Mouse (Mus musculus) midbrain, embryonic 14.5 days (tissue): ENCODE measurements around the gene Qk. TPM values are rescaled to one million over a fixed set of nuclear protein-coding genes. Genes with fewer than 3 reads are reported as not detected.

Experiments
- ATAC-seq: fragments of 200-750 bp; cut with Nextera tagmentation; 2 replicates; pipeline ENCODE4 v1.8.0; 2017; ENCODE audit warnings: moderate number of reproducible peaks, moderate library complexity; ENCODE audit not compliant: low FRiP score, low TSS enrichment
- DNase-seq: peaks from one replicate; pipeline ENCODE4 v3.0.0-alpha.2; 2015
- H3K27ac ChIP-seq: fragments of 300-500 bp; sonication (generic); replicated peaks from 2 replicates; pipeline ENCODE4 v1.5.1; 2014; ENCODE audit warnings: mild to moderate bottlenecking, low read depth, low read length, moderate library complexity
- H3K27me3 ChIP-seq: fragments of 300-500 bp; sonication (generic); 2 replicates; pipeline ENCODE4 v1.6.1; 2014; ENCODE audit warnings: low read length, control low read depth, mixed read lengths; ENCODE audit not compliant: control insufficient read depth, insufficient read depth
- H3K36me3 ChIP-seq: fragments of 300-500 bp; sonication (generic); 2 replicates; pipeline ENCODE4 v1.6.1; 2014; ENCODE audit warnings: low read length, control low read depth; ENCODE audit not compliant: control insufficient read depth, insufficient read depth
- H3K4me1 ChIP-seq: fragments of 300-500 bp; sonication (generic); 2 replicates; pipeline ENCODE4 v1.6.1; 2014; ENCODE audit warnings: mild to moderate bottlenecking, antibody characterized with exemption, low read length, control low read depth; ENCODE audit not compliant: control insufficient read depth, insufficient read depth
- H3K4me2 ChIP-seq: fragments of 300-500 bp; sonication (generic); 2 replicates; pipeline ENCODE4 v1.6.1; 2014; ENCODE audit warnings: mild to moderate bottlenecking, low read length, moderate library complexity
- H3K4me3 ChIP-seq: fragments of 300-500 bp; sonication (generic); replicated peaks from 2 replicates; pipeline ENCODE4 v1.5.1; 2014; ENCODE audit warnings: low read depth, low read length
- H3K9ac ChIP-seq: fragments of 300-500 bp; sonication (generic); replicated peaks from 2 replicates; pipeline ENCODE4 v1.6.1; 2014; ENCODE audit warnings: mild to moderate bottlenecking, low read length, moderate library complexity
- H3K9me3 ChIP-seq: fragments of 300-500 bp; sonication (generic); 2 replicates; pipeline ENCODE4 v1.6.1; 2016; ENCODE audit warnings: low read length, control low read depth, mixed read lengths; ENCODE audit not compliant: control insufficient read depth
- WGBS: fragments of 180-500 bp; shearing (Covaris S2); extraction: QIAGEN DNeasy Blood & Tissue Kit; methylation state at CpG from one replicate; pipeline ENCODE4 v1.1.7; 2014; 5-methylcytosine and 5-hydroxymethylcytosine counted together
- polyA plus RNA-seq: library from polyadenylated mRNA; unstranded; fragments of >200 nt; fragmentation: Nextera tagmentation; extraction: Ambion mirVana; gene quantifications from 2 replicates; pipeline ENCODE4 v1.2.1, GENCODE M21; 2014

Qk gene
- polyA plus RNA-seq, 1 experiment from 2014 or later, result 62.8 TPM

DNA sequence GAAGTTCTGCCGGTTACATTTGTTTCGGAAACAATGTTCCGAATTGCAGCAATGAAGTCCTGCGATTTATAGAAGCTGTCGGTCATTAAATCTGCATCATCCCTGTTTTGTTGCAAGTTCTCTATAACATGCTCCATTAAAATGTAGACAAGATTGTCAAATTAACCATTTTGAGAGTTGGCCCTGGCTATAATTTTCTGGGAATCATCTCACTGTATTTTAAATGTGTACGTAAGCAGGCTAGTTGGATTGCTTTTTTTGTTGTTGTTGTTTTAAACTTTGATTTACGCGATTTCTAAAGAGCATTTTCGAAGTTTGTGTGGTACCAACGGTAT, 769 bp upstream of the Qk start:
- WGBS, result 8% methylated on average over 10 of the region's 10 CpGs
- DNase-seq, result no peak
- peak overlapping the region; percentile 77 for H3K4me2 ChIP-seq
- no peaks in the 10 kb centered on the region for H3K9me3 ChIP-seq
- peak overlapping the region; percentile 99 for H3K27ac ChIP-seq
- no peak for ATAC-seq
- H3K9ac ChIP-seq, result peak overlapping the region; percentile 99
- H3K36me3 ChIP-seq, result no peaks in the 10 kb centered on the region
- H3K4me3 ChIP-seq, result peak overlapping the region; percentile 77
- H3K27me3 ChIP-seq, result no peaks in the 10 kb centered on the region
- peaks cover 19% of the 10 kb centered on the region for H3K4me1 ChIP-seq

DNA sequence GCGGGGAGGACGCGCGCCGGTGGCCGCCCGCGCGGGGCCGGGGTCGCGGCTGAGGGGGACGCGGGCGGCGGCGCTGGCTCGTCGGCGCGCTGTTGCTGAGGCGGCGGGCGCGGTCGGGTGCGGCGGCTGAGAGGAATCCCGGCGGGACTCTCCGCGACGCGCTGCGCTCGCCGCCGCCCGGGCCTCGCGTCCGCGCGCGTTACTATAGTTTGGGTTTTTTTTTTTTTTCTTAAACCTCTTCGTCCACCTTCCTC, 296 bp downstream of the Qk start:
- Histone ChIP-seq H3K4me1 (peaks cover 25% of the 10 kb centered on the region), H3K27me3 (no peaks in the 10 kb centered on the region), H3K9me3 (no peaks in the 10 kb centered on the region), H3K36me3 (no peaks in the 10 kb centered on the region), H3K9ac (peak overlapping the region; percentile 99), H3K27ac (peak overlapping the region; percentile 99), H3K4me3 (peak overlapping the region; percentile 77), H3K4me2 (peak overlapping the region; percentile 77)
- under 1% methylated on average over 41 of the region's 46 CpGs for WGBS
- DNase-seq, result no peak
- no peak for ATAC-seq

DNA sequence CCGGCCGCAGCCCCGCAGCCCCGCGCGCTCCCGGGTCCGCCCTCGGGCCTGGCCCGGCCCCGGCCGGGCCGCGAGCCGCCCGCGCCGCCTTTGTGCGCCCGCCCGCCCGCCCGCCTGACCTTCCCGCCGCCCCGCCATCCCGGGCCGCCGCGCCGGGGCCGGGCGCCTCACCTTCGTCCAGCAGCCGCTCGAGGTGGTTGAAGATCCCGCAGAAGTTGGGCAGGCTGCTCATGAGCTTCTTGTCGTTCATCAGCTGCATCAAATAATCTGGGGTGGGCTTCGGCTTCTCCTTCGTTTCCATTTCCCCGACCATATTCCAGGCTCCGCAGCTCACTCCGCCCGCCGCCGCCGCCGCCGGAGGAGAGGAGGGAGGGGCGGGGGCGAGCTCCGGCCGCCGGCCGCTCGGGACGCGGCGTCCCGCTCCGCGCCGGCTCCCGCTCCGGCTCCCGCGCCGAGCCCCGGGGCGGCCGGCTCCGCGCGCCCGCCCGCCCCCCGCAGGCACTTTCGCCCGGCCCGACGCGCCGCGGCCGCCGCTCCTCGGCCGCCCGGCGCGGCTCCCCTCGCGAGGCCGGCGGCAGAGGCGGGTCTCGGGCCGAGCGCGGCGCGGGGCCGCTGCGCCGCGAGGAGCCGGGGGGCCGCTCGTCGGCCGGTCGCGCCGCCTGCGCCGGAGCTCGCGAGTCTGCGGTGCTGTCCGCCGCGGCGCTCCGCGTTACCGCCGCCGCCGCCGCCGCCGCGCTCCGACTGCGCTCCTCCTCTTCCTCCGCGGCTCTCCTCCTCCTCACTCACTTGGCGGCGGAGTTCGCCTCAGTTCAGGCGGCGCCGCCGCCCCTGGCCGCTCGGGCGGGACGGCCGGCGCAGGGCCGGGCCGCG, 858 bp downstream of the Qk start:
- Histone ChIP-seq H3K9me3 (no peaks in the 10 kb centered on the region), H3K36me3 (no peaks in the 10 kb centered on the region), H3K9ac (peak overlapping the region; percentile 99), H3K4me2 (peak overlapping the region; percentile 77), H3K4me1 (peaks cover 31% of the 10 kb centered on the region), H3K4me3 (peak overlapping the region; percentile 77), H3K27me3 (no peaks in the 10 kb centered on the region), H3K27ac (peak overlapping the region; percentile 99)
- under 1% methylated on average over 126 of the region's 153 CpGs for WGBS
- DNase-seq, result peak; percentile 85
- ATAC-seq, result peak; percentile 66

DNA sequence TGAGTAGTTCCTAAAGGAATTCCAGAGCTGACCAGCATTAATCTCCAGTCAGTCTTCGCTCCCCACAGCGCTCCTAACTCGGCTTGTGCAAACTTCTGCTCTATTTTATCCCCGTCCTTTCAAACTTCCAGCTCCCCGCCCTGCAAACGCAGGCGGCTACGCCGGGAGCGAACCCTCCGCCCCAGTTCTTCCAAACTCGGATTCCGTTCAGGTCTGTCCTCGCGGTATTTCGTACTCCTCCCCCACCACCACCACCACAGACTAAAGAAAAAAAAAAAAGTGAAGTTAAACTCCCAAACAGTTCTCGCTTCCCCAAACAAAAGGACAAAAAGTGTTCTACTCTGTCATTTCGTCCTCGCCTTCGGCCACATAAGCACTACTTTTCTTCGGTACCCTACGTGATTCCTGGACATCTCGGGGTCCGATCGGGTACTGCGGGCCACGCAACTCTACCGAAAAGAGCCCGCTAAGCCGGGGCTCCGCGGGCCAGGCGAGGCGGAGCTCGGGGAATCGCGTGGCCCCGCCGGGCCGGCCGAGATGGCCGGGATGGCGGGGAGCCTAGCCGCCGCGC, 1.6 kb downstream of the Qk start:
- Histone ChIP-seq H3K9ac (peak overlapping the region; percentile 99), H3K9me3 (no peaks in the 10 kb centered on the region), H3K27me3 (no peaks in the 10 kb centered on the region), H3K36me3 (no peaks in the 10 kb centered on the region), H3K4me2 (peak overlapping the region; percentile 77), H3K4me3 (peak overlapping the region; percentile 77), H3K27ac (peak overlapping the region; percentile 99), H3K4me1 (peaks cover 31% of the 10 kb centered on the region)
- WGBS, result under 1% methylated on average over 46 of the region's 46 CpGs
- DNase-seq, result peak; percentile 69
- no peak for ATAC-seq

- H3K4me3 ChIP-seq, result peak overlapping the region; percentile 77
- ATAC-seq, result no peak
- H3K27ac ChIP-seq, result peak overlapping the region; percentile 99
- 1% methylated on average over 4 of the region's 4 CpGs for WGBS
- H3K9ac ChIP-seq, result peak overlapping the region; percentile 99; the same call in 1 of the 2 replicates
- no peaks in the 10 kb centered on the region for H3K36me3 ChIP-seq
- peak; percentile 88 for DNase-seq
- no peaks in the 10 kb centered on the region for H3K9me3 ChIP-seq
- H3K4me1 ChIP-seq, result peaks cover 35% of the 10 kb centered on the region
- peak overlapping the region; percentile 77 for H3K4me2 ChIP-seq
- no peaks in the 10 kb centered on the region for H3K27me3 ChIP-seq
Measured at GRCm38 (mm10) chr17:10317186-10317585, 2.5 kb downstream of the Qk start.

- ATAC-seq (no peak), DNase-seq (no peak)
- 2% methylated on average over 1 of the region's 1 CpGs for WGBS
- peak overlapping the region; percentile 50 for H3K9ac ChIP-seq
- peaks cover 31% of the 10 kb centered on the region for H3K4me1 ChIP-seq
- H3K9me3 ChIP-seq, result no peaks in the 10 kb centered on the region
- peak overlapping the region; percentile 60 for H3K27ac ChIP-seq
- no peaks in the 10 kb centered on the region for H3K36me3 ChIP-seq
- H3K27me3 ChIP-seq, result no peaks in the 10 kb centered on the region
- peak overlapping the region; percentile 77 for H3K4me2 ChIP-seq
- H3K4me3 ChIP-seq, result peak overlapping the region; percentile 77
Measured at GRCm38 (mm10) chr17:10316446-10316845, 3.2 kb downstream of the Qk start.

DNA sequence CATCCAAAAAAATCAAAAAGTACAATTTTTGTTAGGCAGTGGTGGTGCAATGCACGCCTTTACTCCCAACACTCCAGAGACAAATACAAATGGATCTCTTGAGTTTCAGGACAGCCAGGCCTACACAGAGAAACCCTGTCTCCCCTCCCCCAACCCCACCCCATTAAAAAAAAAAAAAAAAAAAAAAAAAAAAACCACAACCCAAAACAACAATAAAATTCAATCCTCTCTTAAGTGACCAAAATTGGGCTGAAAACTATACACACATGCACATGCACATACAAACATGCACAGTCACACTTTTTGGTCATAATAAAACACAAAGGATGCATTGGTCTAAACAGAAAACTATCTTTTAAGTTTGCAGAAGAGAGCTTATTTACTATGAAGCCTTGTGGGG, 9.6 kb downstream of the Qk start:
- DNase-seq (no peak), ATAC-seq (no peak)
- Histone ChIP-seq H3K9me3 (no peaks in the 10 kb centered on the region), H3K36me3 (no peaks in the 10 kb centered on the region), H3K4me3 (no peak overlapping the region), H3K9ac (no peak overlapping the region), H3K27me3 (no peaks in the 10 kb centered on the region), H3K4me2 (peak overlapping the region; percentile 37), H3K4me1 (peaks cover 27% of the 10 kb centered on the region), H3K27ac (no peak overlapping the region)
- 66% methylated on average over 1 of the region's 1 CpGs for WGBS

GRCm38 (mm10) chr17:10309135-10309623, 10.5 kb downstream of the Qk start:
- H3K4me1 ChIP-seq, result peaks cover 20% of the 10 kb centered on the region
- H3K27me3 ChIP-seq, result no peaks in the 10 kb centered on the region
- no peak overlapping the region for H3K9ac ChIP-seq
- H3K4me2 ChIP-seq, result peak overlapping the region; percentile 46
- WGBS, result 30% methylated on average over 4 of the region's 4 CpGs
- DNase-seq (peak; percentile 37), ATAC-seq (no peak)
- H3K9me3 ChIP-seq, result no peaks in the 10 kb centered on the region
- no peaks in the 10 kb centered on the region for H3K36me3 ChIP-seq
- H3K4me3 ChIP-seq, result no peak overlapping the region
- 0 out of 2 replicates have a peak overlapping the region, but pooled peaks have one; percentile 49 for H3K27ac ChIP-seq

- peak overlapping the region; percentile 19; the same call in 1 of the 2 replicates for H3K4me2 ChIP-seq
- ATAC-seq (no peak), DNase-seq (peak; percentile 53)
- H3K4me1 ChIP-seq, result peaks cover 7% of the 10 kb centered on the region; the same call in 1 of the 2 replicates
- H3K27ac ChIP-seq, result no peak overlapping the region
- H3K36me3 ChIP-seq, result no peaks in the 10 kb centered on the region
- H3K27me3 ChIP-seq, result no peaks in the 10 kb centered on the region
- H3K9me3 ChIP-seq, result no peaks in the 10 kb centered on the region
- WGBS, result 60% methylated on average over 2 of the region's 2 CpGs
- H3K9ac ChIP-seq, result no peak overlapping the region
- no peak overlapping the region for H3K4me3 ChIP-seq
Measured at GRCm38 (mm10) chr17:10306424-10306823, 13.2 kb downstream of the Qk start.
